Mouse (Mus musculus): ENCODE results near the gene 2310034G01Rik.

- TF ChIP-seq UBTF (IDR thresholded peaks at IDR 0.05; ENCODE audit: low read depth, low read length) (no peak), CHD2 (IDR thresholded peaks at IDR 0.05; ENCODE audit: low read length) (no peak), CTCF (conservative IDR thresholded peaks at IDR 0.05 in 1 of 2, IDR thresholded peaks at IDR 0.05 in 1 of 2; ENCODE audit: low read depth in 2 of 2, low read length in 2 of 2) (no peak), MAX (IDR thresholded peaks at IDR 0.05; ENCODE audit: low read length) (no peak), ELF1 (IDR thresholded peaks at IDR 0.05; ENCODE audit: low read depth, low read length) (no peak), POLR2A (IDR thresholded peaks at IDR 0.05; ENCODE audit: low read depth, low read length) (no peak), JUND (conservative IDR thresholded peaks at IDR 0.05; ENCODE audit: low read depth, low read length) (no peak), ETS1 (conservative IDR thresholded peaks at IDR 0.05; ENCODE audit: low read depth, low read length) (no peak)
Measured at GRCm38 (mm10) chr19:46314151-46314601, 35.9 kb downstream of the 2310034G01Rik start.
